Mouse (Mus musculus): ENCODE data around the gene Slc2a13. TPM values are rescaled to one million over a fixed set of nuclear protein-coding genes. Genes with fewer than 3 reads are reported as not detected.

Gene Slc2a13
- polyA plus RNA-seq, 1 experiment: not detected

DNA sequence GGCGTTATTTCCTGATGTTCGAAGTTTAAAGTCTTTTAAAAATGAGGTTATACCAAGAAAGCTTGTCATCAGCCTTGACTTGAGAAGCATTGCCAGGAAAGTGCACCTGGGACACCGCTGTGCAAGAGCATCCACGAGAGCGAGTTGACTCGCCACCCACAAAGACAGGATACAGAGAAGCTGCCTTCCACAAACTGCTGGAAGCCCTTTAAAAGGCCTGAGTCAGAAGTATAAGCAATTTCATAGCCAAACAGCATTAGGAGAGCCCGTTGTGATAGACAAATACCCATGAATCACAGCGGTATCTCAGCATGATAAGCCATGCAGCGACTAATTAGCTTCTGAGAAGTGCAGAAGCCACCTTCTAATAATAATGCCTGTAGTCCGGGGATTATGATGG lies 48.6 kb downstream of the Slc2a13 start:
- TF ChIP-seq FLI1 (IDR thresholded peaks at IDR 0.05; ENCODE audit: low read length): no peak
- no peak for TF ChIP-seq GATA1 (IDR thresholded peaks at IDR 0.05; ENCODE audit: borderline replicate concordance, low read length)

DNA sequence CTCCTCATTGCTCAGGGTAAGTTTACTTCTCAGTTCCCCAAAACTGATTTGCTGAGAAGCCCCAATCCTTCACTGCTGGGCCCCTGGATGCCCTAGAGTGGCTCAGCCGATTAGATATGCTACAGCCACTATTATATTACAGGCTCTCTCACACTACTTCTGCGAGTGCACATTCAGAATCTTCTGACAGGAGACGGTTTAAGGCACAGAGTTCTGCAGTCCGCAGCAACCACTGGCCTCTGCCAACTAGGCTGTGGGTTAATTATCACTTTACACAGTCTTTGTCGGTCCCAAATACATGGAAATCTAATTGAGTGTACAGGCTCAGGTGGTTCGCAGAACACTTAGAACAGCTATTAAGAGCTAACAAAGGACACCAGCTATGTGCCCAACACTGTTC lies 69.8 kb downstream of the Slc2a13 start:
- H3K36me3 ChIP-seq (replicated peaks; ENCODE audit: low read length): no peaks in the 10 kb centered on the region
- H3K27me3 ChIP-seq (replicated peaks): no peaks in the 10 kb centered on the region
- H3K4me1 ChIP-seq: no peaks in the 10 kb centered on the region
- TF ChIP-seq FLI1 (IDR thresholded peaks at IDR 0.05; ENCODE audit: low read length) (no peak), GATA1 (IDR thresholded peaks at IDR 0.05; ENCODE audit: borderline replicate concordance, low read length) (no peak)
- no peak overlapping the region for H3K4me3 ChIP-seq (replicated peaks)
- peaks cover 30% of the 10 kb centered on the region for H3K9me3 ChIP-seq

More for the DNA sequence above, 48.6 kb downstream of the Slc2a13 start:
- no peaks in the 10 kb centered on the region for H3K27me3 ChIP-seq (replicated peaks)
- H3K36me3 ChIP-seq (replicated peaks; ENCODE audit: low read length): no peaks in the 10 kb centered on the region
- no peak overlapping the region for H3K4me3 ChIP-seq (replicated peaks)
- peaks cover 32% of the 10 kb centered on the region for H3K9me3 ChIP-seq
- no peaks in the 10 kb centered on the region for H3K4me1 ChIP-seq

DNA sequence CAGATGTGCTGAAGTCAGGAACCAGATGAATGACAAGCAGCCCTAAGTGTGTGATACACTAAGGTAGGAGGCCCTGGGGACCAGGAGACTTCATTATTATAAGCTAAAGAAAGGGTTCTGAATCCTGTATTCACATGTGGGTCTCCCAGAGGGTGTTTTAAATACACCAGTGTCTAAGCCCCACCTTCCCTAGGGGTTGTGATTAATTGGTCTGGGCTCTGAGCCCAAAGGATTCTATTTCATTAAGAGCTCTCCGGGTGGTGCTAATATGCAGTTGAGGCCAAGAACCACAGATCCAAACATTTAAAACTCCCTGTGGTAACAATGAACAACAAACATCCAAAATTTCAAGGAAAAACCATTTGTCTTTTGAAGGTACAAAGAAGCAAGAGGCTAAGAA lies 70.4 kb downstream of the Slc2a13 start:
- Histone ChIP-seq H3K4me1 (no peaks in the 10 kb centered on the region), H3K36me3 (replicated peaks; ENCODE audit: low read length) (no peaks in the 10 kb centered on the region), H3K4me3 (replicated peaks) (no peak overlapping the region), H3K27me3 (replicated peaks) (no peaks in the 10 kb centered on the region), H3K9me3 (peaks cover 35% of the 10 kb centered on the region)
- TF ChIP-seq GATA1 (IDR thresholded peaks at IDR 0.05; ENCODE audit: borderline replicate concordance, low read length) (no peak), FLI1 (IDR thresholded peaks at IDR 0.05; ENCODE audit: low read length) (no peak)

DNA sequence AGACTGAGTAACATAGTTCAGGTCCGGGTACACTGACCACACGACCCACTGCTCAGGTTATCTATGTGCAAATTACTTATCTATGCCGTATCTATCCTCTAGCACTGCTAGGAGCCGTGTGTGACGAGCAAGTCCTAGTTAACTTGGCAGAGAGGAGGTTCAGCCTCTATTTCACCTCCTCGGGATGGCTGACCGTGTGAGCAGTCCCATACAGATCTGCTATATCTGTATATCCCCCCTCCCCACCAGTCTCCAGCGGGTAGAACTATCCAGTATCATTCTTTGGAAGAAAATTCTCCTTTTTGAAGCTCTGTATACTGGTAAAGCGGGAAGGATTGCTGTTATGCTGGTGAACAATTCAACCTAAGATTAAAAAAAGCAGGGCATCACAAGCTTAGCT lies 70.8 kb downstream of the Slc2a13 start:
- no peaks in the 10 kb centered on the region for H3K36me3 ChIP-seq (replicated peaks; ENCODE audit: low read length)
- H3K9me3 ChIP-seq: peaks cover 39% of the 10 kb centered on the region
- no peaks in the 10 kb centered on the region for H3K27me3 ChIP-seq (replicated peaks)
- H3K4me3 ChIP-seq (replicated peaks): no peak overlapping the region
- TF ChIP-seq GATA1 (IDR thresholded peaks at IDR 0.05; ENCODE audit: borderline replicate concordance, low read length) (no peak), FLI1 (IDR thresholded peaks at IDR 0.05; ENCODE audit: low read length) (no peak)
- H3K4me1 ChIP-seq: no peaks in the 10 kb centered on the region

DNA sequence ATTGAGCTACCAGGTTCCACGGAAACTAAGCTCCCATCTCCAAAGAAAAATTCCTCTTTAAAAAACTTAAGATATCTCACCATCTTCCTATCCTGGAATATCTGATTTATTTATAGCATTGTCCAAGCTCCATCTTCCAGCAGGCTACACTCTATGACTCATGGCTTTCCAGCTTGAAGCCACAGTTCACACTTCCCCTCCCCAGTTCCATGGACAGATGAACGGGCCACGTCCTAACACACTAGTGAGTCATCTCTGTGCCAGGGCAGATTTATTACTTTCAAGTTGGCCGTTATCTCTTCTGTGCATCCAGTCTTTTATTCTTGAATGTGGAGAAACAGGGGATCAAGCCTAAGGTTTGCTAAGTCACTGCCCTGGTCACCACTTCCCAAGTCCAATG lies 78.0 kb downstream of the Slc2a13 start:
- TF ChIP-seq FLI1 (IDR thresholded peaks at IDR 0.05; ENCODE audit: low read length): no peak
- TF ChIP-seq GATA1 (IDR thresholded peaks at IDR 0.05; ENCODE audit: borderline replicate concordance, low read length): no peak
- Histone ChIP-seq H3K27me3 (replicated peaks) (no peaks in the 10 kb centered on the region), H3K4me1 (no peaks in the 10 kb centered on the region), H3K9me3 (peaks cover 31% of the 10 kb centered on the region), H3K36me3 (replicated peaks; ENCODE audit: low read length) (no peaks in the 10 kb centered on the region), H3K4me3 (replicated peaks) (no peak overlapping the region)

DNA sequence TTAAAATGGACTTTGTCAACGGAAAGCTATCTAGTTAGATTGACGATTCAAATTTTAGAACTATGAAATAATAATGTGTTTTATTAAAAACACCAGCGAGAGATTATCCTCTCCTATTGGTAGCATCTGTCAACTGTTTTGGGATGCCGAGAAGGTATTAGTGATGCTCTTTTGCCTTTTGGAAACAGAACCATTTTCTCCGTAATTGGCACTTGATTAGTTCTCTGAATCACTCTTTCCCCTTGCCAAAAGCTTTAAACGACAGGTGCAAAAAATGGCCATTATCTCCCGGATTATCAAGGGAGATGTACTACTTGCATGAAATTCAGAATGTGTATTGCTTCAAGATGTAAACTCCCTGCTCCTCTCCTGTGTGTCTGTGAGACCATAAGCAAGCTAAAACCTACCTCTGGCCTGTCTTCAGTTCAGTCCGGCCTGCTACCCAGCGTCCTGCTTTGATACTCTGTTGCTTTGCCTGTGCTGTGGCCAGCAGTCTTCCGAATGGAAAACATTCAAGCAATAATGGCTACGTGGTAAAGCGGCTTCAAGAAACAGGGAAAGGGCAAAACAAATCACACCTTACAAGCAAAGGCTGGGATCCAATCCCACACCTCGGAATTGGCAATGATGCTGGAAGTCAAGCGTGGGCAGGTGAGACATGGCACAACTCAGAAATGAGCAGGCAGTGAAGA lies 93.0 kb downstream of the Slc2a13 start:
- Histone ChIP-seq H3K36me3 (replicated peaks; ENCODE audit: low read length) (no peaks in the 10 kb centered on the region), H3K4me3 (replicated peaks) (no peak overlapping the region), H3K27me3 (replicated peaks) (no peaks in the 10 kb centered on the region), H3K4me1 (no peaks in the 10 kb centered on the region), H3K9me3 (no peaks in the 10 kb centered on the region)
- TF ChIP-seq GATA1 (IDR thresholded peaks at IDR 0.05; ENCODE audit: borderline replicate concordance, low read length) (no peak), FLI1 (IDR thresholded peaks at IDR 0.05; ENCODE audit: low read length) (no peak)

DNA sequence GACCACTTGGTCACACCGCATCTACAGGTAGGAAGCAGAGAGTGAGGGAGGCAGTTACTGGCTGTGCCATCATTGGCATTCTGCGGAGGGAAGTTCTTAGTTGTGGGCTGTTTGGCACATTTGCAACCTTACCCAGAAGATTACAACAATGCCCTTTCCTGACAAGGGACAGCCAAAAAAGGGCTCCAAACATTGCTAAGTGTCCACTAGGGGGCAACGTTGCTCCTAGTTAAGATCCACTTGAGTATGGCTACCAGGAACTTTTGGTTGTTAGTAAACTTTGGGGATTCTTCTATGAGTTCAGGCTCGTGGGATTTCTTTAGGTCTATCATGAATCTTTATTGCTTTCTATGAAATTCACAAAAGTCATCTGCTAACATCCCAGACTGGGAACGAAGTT lies 95.3 kb downstream of the Slc2a13 start:
- Histone ChIP-seq H3K9me3 (peaks cover 3% of the 10 kb centered on the region; the same call in 1 of the 2 replicates), H3K36me3 (replicated peaks; ENCODE audit: low read length) (no peaks in the 10 kb centered on the region), H3K4me3 (replicated peaks) (no peak overlapping the region), H3K4me1 (no peaks in the 10 kb centered on the region), H3K27me3 (replicated peaks) (no peaks in the 10 kb centered on the region)
- TF ChIP-seq GATA1 (IDR thresholded peaks at IDR 0.05; ENCODE audit: borderline replicate concordance, low read length) (no peak), FLI1 (IDR thresholded peaks at IDR 0.05; ENCODE audit: low read length) (no peak)

DNA sequence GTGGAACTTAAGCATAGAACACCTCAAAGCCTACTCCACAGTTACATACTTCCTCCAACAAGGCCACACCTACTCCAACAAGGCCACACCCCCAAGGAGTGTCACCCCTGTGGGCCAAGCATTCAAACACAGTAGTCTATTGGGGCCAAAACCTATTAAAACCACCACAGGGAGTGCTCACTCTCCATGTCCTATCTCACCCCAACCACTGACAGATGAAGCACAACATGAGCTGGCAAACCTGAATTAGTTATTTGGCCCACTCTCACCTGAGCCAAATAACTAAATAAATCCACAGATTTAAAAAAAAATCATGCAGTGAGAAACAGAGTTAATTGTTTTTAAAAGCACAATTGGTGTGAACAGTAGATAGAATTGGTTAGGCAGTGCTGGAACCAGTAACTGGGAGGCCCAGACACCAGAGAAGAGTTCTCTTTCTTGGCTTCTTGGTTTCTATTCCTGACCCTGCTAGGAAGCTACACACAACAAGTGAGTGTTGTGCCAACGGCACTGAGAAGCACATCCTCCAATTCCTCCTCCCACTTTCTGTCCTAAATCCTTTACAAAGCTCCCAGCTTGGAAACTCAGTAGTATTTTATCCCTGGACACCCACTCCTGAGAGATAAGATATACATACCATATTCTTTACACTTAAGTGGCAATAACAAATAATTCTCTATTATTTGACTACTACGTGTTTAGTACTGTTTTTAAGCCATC lies 99.2 kb downstream of the Slc2a13 start:
- no peak overlapping the region for H3K4me3 ChIP-seq (replicated peaks)
- no peaks in the 10 kb centered on the region for H3K4me1 ChIP-seq
- H3K9me3 ChIP-seq: peaks cover 15% of the 10 kb centered on the region
- TF ChIP-seq GATA1 (IDR thresholded peaks at IDR 0.05; ENCODE audit: borderline replicate concordance, low read length) (no peak), FLI1 (IDR thresholded peaks at IDR 0.05; ENCODE audit: low read length) (no peak)
- H3K27me3 ChIP-seq (replicated peaks): no peaks in the 10 kb centered on the region
- no peaks in the 10 kb centered on the region for H3K36me3 ChIP-seq (replicated peaks; ENCODE audit: low read length)

DNA sequence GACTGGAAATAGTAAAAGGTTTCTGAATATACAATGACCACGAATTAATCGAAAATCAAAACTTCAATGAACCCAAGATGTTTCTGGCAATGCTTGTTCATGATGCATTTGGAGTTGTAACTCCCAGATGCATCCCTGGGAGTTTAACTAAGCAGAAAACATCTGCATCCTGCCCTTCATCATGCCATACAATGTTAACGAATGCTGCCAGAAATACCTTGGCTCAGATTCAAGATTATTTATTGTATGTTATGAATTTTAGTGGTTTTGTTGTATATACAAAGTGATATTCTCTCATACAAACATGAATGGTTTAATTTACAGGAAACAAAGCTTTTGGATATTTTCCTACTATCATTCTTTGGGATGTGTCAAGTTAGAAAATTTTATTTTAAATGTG lies 107.7 kb downstream of the Slc2a13 start:
- peaks cover 27% of the 10 kb centered on the region for H3K9me3 ChIP-seq
- TF ChIP-seq FLI1 (IDR thresholded peaks at IDR 0.05; ENCODE audit: low read length): no peak
- TF ChIP-seq GATA1 (IDR thresholded peaks at IDR 0.05; ENCODE audit: borderline replicate concordance, low read length): no peak
- no peaks in the 10 kb centered on the region for H3K36me3 ChIP-seq (replicated peaks; ENCODE audit: low read length)
- no peaks in the 10 kb centered on the region for H3K27me3 ChIP-seq (replicated peaks)
- no peaks in the 10 kb centered on the region for H3K4me1 ChIP-seq
- no peak overlapping the region for H3K4me3 ChIP-seq (replicated peaks)

DNA sequence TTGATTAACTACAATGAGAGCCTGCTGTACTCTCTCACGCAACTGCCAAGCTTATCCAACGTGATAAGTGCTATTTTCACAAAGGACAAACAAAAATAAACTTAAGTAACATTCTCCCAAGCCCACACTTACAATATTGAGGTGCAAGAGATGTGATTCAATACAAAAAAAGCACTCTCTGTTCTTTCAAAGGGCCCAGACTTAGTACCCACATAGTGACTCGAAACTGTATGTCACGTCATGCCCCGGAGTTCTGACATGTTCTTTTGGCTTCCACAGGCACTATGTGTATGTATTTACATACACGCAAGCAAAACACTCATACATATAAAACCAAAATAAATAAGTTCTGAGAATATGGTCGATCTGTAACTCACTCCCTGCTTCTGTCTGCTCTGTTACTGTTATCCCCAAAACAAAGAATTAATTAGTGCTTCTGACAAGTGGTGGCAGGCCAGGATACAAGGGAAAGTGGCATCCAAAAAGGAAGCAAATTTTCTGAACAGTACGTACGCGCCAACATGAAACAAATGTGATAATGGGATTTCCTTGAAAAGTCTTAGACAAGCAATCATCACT lies 109.1 kb downstream of the Slc2a13 start:
- Histone ChIP-seq H3K9me3 (peaks cover 21% of the 10 kb centered on the region), H3K4me3 (replicated peaks) (no peak overlapping the region), H3K36me3 (replicated peaks; ENCODE audit: low read length) (no peaks in the 10 kb centered on the region), H3K27me3 (replicated peaks) (no peaks in the 10 kb centered on the region), H3K4me1 (no peaks in the 10 kb centered on the region)
- TF ChIP-seq GATA1 (IDR thresholded peaks at IDR 0.05; ENCODE audit: borderline replicate concordance, low read length) (no peak), FLI1 (IDR thresholded peaks at IDR 0.05; ENCODE audit: low read length) (no peak)
